Mouse (Mus musculus) skeletal muscle tissue, adult 2 months (tissue): Measurements from ENCODE around the gene Dnm3.

Source experiments
- DNase-seq: peaks from one replicate; pipeline ENCODE4 v3.0.0-alpha.2; 2012; ENCODE audit warnings: low read depth, low spot score

Dnm3 gene

DNA sequence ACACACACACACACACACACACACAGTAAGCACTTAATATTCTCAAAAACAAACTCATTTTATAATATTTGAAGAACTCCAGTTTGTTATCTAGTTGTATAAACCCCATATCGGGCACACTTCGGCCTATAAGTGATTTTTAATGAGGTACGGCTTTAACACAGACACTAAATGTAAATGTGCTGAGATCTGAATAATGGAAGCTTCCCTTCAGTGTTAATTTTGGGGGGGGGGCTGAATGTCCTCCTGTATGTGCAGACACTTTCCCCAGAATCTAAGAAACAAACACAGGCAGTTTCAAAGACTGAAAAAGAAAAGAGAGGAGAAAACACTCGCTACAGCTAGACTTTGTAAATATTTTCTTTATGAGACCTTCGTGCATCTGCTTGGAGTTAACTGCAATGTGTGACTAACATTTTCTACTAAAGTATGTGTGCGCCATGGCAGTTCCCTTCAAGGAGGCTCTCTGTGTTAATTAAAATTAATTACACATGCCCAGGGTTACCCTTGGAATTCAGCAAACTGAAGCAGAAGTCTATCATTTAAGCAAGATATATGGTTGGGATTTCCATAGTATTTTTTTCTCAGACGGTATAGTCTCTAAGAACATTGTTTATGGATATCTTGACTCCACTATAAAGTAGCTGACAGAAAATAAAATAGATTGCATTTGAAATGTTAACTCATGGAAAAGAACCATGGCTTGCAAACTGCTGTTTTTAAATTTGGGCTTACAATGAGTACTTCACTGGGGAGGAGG lies 356.2 kb downstream of the Dnm3 start:
- no peak for DNase-seq

- DNase-seq: no peak
These were observed 368.4 kb downstream of the Dnm3 start for GRCm38 (mm10) chr1:162109437-162109813.

- no peak for DNase-seq
These were observed 369.0 kb downstream of the Dnm3 start for GRCm38 (mm10) chr1:162108726-162109436.

DNA sequence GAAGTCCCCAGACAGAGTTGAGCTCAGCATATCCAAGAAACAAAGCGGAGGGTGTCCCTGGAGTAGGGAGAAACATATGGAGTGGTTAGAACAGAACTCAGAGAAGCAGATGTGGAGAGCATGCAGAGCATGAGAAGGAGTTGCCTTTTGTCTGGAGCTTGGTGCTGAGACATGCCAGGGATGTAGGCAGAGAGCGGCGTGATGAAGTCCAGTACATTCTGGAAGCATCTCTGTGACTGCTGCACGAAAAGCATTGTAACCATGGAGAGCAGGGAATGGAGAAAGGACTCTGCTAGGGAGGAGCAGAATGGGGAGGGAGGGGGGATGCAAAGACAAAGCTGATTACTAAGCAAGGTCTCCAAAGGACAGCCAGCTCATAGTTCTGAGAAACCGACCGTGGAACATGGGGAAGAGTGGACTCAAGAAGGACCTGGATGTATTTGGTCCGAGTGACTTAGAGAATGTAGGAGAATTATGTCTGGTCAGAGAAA lies 369.6 kb downstream of the Dnm3 start:
- DNase-seq: no peak

- DNase-seq: peak; percentile 27
These were observed 370.7 kb downstream of the Dnm3 start for GRCm38 (mm10) chr1:162107011-162107606.

GRCm38 (mm10) chr1:162100961-162101830 lies 376.6 kb downstream of the Dnm3 start:
- no peak for DNase-seq

DNA sequence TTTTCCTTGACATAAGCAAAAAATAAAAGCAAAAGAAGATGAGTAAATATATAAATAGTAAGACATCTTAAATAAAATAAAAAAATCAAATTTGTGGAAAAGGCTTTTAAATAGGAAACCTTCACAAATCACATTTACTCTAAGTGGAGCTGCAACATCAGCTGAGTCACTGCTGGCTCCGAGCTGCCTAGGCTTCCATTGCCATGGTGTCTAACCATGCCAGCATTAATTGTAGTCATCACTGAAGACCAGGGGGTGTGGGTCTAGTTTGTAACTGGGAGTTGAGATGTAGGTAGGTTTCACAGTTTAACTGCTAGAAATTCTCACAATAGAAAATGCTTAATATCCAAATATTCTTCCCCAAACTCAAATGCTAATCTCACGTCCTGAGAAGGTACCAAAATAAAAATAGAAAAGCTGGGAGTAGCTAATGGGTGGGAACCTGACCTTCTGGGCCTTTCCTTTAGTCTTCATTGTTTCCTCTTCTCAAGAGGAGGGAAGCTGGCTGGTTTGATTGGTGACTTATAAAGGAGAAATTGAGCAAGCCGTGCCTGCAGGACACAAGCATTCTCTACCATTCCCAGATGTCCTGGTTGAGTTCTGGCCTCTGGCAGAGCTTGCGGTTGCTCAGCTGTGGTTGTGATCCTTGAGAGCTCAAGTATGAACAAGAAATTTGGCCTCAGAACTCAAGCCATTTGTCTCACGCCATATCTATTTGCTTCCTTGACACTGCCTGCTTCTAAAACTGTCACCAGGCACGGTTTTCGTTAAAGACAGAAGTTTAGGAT lies 377.6 kb downstream of the Dnm3 start:
- DNase-seq: peak; percentile 51

- DNase-seq: no peak
These were observed 378.6 kb downstream of the Dnm3 start for GRCm38 (mm10) chr1:162099203-162099602.

GRCm38 (mm10) chr1:162094523-162095272 lies 383.1 kb downstream of the Dnm3 start:
- no peak for DNase-seq

DNA sequence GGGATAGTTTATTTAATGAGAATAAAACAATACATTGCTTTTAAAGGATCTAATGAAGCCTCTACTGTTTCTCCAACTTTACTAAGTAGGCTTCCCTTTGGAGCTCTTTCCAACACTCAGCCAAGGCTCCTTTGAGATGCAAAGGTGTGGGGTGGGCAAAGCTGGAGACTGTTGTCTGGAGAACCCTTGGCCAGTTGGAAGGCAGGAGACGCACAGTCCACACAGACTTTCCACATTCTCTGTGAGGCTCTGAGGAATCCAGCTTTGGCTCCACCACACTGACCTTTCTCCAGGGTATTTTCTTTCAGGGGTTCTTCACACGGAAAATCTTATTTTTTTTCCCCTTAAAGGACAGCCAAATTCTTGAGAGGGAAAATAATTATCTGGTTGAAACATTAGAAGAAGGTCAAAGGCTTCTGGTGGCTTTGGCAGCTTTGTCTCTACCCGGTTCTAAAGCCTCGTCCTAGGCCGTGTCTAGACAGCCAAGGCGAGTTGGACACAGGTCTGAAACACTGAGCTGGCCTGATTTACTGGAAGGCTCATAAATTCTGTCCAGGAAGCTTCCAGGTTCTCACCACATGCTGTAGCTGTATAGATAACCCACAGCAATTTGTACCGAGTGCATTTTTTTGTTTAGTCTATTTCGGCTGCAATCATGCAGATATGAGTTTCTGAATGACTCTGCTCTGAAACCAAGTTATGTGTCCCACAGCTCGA lies 383.9 kb downstream of the Dnm3 start:
- DNase-seq: peak; percentile 55

DNA sequence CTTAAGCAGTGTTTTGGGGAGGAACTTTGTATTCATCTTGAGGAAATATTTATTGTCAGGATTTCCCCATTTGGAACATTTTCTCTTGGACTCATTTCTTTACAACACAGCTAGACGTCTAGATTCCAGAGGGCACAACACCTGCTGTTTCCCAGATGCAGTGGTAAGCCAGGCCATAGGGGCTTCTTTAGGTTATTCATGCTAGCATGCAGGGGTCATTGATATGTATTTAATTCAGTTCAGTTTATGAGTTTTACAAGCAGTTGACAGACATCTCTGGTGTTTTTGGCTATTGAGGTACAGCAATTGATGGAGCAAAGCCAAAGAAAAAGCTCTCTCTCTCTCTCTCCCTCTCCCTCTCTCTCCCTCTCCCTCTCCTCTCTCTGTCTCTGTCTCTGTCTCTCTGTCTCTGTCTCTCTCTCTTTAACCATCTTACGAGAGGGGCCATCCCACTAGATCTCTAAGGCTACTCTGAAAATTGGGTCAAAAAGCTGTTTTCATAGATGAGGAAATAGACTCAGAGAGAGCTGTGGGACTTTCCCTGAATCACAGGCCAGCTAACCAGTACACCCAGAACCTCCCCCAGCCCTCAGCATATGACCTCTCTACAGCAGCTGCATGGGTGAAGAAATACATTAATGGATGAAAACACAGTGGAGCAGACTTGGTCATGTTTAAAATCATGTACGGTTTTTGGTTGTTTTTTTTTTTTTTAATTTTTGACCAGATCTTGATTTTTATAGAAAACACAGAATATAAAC lies 384.8 kb downstream of the Dnm3 start:
- DNase-seq: peak; percentile 42

GRCm38 (mm10) chr1:162092401-162092800 lies 385.4 kb downstream of the Dnm3 start:
- no peak for DNase-seq

GRCm38 (mm10) chr1:162083886-162084478 lies 393.9 kb downstream of the Dnm3 start:
- no peak for DNase-seq

GRCm38 (mm10) chr1:162083354-162083753 lies 394.5 kb downstream of the Dnm3 start:
- no peak for DNase-seq

GRCm38 (mm10) chr1:162082711-162083110 lies 395.1 kb downstream of the Dnm3 start:
- no peak for DNase-seq

- no peak for DNase-seq
These were observed 396.0 kb downstream of the Dnm3 start for GRCm38 (mm10) chr1:162081693-162082372.

- no peak for DNase-seq
These were observed 397.8 kb downstream of the Dnm3 start for GRCm38 (mm10) chr1:162079989-162080388.

DNA sequence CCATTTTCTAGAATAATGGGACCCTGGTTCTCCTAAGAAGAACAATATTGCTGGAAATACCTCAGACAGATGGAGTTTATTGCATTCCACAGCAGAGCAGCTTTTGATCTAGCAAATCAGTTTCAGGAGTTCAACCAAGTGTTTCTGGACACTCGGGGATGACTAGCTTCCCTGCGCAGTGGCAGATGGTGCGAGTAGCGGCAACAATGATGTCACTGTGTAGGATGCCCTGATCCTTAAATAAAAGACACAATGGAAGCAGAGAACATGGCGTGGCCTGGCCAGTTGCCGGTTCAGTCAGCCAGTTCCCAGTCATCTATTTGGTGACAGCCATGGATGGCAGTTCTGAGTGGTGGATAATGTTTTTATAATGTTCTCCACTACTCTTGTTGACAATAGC lies 400.4 kb downstream of the Dnm3 start:
- no peak for DNase-seq
